Mouse (Mus musculus) right cerebral cortex, postnatal 14 days (tissue): ENCODE measurements around the gene Mipep.

Experiments used
- DNase-seq: peaks from one replicate; pipeline ENCODE4 v3.0.0; 2022

Mipep gene

GRCm38 (mm10) chr14:60805871-60806270 lies 21.5 kb downstream of the Mipep start:
- DNase-seq, result no peak

DNA sequence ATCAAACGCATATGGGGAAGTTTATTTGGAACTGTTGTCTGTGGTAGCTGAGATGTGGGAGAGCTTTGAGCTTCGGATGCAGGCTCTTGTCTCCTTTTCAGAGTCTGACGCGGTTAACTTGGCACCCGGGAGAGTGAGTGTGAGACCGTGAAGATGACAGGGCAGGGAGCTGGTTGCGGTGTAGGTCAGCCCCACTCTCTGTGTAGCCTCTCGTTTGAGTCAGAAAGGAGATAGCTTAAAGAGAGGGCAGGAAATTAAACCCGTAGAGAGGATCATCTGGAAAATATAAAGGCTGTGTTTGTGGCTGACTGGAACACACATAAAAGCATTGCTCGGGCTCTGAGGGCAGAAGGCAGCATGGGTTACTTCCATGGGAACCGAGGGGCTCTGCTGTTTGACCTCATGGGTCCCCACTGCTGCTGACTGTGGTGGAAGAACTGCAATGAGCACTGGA lies 22.5 kb downstream of the Mipep start:
- DNase-seq, result no peak

DNA sequence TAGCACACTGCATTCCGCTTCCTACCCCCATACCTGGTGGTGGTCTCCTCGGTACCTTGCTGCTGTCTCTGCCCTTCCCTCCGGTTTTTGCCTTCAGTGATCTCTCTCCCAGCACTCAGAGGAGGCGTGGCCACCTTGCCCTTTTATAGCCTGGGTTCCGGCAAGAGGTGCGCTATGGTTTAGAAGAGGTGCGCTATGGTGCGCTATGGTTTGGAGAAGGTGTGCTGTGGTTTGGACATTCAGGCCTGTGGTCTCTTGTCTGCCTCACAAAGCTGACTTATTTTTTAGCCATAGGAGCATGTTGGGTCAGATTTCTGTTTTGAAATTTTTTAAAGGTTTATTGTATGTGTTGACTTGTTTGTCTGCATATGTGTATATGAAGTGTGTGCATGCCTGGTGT lies 25.5 kb downstream of the Mipep start:
- DNase-seq, result no peak

DNA sequence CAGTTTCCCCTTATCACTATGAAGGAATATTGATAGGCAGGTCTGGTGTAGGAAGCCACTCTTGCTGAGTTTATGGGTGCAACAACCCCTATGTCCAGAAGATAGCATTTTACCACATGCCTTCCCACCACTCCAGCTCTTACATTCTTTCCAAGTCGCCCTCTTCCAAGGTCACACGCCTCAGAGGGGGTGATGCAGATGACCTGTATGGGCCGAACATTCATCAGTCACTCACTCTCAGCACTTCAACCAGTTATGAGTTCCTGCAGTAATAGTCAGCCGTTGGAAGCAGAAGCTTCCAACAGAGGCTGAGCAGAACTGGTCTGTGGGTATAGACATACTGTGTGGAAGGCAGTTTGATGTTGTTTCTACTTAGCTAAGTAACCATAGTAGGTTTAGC lies 27.2 kb downstream of the Mipep start:
- no peak for DNase-seq

DNA sequence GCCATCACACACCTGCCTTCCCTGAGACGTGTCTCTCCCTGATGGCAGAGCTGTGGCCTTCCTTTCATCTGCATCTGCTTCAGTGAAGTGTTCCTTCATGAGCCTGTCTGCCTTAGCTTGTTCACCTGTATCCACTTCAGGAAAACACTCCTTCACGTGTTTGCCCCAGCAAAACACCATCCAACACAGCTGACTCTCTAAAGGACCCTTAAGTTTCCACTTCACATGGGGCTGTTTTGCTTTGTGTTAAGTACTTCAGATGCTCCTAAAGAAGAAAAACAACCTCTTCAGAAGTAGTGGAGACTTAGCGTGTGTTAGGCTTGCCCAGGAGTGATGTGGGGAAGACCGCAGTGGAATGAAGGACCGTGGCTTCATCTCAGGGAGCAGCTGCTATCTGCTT lies 30.7 kb downstream of the Mipep start:
- DNase-seq, result no peak

GRCm38 (mm10) chr14:60818045-60818444 lies 33.7 kb downstream of the Mipep start:
- DNase-seq, result no peak

- no peak for DNase-seq
Measured at GRCm38 (mm10) chr14:60830096-60830495, 45.7 kb downstream of the Mipep start.

DNA sequence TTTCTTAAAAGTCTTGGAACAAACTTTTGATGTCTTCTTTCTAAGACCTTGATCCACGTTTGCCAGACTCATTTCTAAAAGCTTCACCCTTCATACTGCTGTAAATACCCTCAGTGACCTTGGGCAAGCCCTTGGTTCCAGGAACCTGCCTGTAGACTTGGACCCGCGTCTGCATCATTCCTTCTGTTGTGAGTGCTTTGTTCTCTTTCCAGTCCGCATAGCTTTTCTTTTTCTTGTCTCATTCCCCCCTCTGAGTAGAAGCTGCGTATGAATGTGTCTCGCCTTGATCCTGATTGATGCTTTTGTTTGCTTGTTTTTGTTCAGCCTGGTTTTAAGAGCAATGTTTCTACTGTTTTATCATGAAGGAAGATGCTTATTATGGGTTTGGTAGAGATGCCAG lies 52.3 kb downstream of the Mipep start:
- no peak for DNase-seq

DNA sequence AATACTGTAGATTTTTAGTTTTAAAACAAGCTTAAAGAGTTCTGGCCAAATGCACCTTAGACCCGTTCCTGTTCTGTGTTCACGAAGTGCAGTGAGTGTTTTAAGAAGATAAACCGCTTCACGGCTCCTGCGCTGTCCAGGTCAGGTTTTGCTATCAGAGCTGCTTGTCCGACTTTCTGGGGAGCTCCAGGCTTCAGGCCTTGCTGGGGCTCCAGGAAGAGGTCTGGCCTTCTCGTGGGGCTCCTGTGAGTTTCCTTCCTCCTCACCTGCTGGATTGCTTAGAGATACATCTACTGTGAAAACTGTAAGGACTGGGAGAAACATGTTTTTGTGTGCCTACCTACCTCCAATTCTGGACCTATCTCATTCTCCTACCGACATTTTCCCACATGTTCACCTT lies 55.3 kb downstream of the Mipep start:
- no peak for DNase-seq

- DNase-seq, result no peak
Measured at GRCm38 (mm10) chr14:60841977-60842659, 57.7 kb downstream of the Mipep start.

DNA sequence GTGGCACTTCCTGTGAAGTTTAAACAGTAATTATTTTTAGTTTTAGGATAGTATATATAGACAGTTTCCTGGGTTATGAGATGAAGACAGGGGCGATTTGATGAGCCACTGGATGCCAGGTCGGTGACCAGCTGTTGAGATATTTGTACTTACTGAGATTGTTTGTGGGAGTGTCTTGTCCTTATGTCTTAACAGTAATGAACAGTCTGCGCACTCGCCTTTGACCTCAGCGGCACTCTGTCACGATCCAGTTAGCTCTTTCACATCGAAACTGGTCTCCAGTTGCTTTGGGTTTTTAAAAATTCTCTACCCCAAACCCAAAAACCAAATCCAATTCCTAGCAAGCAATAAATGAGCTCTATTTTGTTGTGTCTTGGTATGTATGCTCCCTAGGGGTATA lies 59.2 kb downstream of the Mipep start:
- DNase-seq, result no peak

- no peak for DNase-seq
Measured at GRCm38 (mm10) chr14:60845261-60846045, 61.1 kb downstream of the Mipep start.

- no peak for DNase-seq
Measured at GRCm38 (mm10) chr14:60846174-60846573, 61.8 kb downstream of the Mipep start.

DNA sequence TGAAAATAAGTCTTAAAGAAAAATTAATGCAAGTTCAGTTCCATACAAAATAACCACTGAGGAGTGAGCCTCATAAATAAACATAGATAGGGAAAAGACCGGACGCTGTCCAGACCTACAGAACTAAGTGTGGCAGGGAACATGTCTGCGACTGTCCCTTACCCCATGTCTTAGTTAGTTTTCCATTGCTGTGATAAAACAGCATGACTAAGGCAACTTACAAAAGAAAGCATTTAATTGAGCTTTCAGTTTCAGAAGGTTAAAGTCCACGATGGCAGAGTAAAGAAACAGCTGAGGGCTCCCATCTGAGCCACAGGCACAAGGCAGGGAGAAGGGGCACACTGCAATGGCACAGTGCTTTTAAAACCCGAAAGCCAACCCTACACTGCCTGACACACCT lies 63.8 kb downstream of the Mipep start:
- no peak for DNase-seq

DNA sequence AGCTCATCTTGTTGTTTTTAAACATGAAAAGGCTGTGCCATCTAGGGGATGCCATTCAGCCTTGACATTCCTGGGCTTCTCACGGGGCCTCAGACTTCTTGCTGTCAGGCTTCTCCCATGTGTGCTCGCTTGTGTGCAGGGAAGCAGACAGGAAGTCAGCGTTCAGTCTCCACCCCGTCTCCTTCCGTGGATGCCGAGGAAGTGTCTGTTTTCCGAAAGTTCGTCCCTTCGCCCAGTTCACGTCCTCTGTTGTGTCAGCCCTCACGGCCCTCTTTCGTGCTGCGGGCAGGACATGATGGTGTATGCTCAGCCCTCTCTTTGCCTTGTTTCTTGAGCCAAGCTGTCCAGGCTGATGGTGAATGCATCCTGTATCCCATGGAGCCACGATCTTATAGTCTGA lies 65.7 kb downstream of the Mipep start:
- DNase-seq, result no peak

GRCm38 (mm10) chr14:60851632-60852031 lies 67.3 kb downstream of the Mipep start:
- DNase-seq, result no peak

- DNase-seq, result no peak
Measured at GRCm38 (mm10) chr14:60856199-60856912, 72.0 kb downstream of the Mipep start.

DNA sequence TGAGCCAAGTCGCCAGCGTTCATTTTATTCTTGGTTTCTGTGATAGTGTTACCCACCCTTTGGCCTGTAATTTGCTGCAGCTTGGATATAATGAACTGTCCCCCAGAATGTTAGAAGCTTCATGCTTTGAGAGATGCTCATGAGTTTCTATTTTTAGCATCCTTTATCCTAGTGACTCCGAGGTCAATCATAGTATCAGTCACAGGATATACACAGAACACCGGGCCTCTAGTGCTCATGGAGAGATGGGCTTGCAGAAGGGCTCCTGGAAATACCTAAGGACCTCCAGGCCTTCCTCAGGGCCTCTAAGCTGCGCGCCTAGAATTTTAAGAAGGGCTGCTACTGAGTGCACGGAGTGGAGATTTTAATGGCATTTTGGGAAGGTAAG lies 72.5 kb downstream of the Mipep start:
- no peak for DNase-seq

GRCm38 (mm10) chr14:60863396-60863795 lies 79.0 kb downstream of the Mipep start:
- no peak for DNase-seq

DNA sequence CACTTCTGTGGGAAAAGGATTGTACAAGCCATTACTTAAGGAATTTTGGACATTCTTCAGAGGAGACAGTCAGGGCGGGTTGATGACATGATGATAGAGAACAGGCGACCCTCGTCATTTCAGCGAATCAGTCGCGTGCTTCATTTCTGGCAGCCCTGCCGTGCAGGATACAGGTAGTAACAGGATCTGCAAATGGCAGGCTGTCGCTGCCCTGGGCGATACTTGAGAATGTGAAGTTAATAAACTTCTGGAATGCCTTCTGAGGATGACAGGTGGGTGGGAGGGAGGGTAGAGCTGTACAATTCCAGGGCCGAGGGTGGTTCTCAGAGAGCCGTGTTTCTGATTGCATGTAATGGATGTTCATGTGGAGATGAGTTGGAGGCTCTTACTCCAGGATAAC lies 82.0 kb downstream of the Mipep start:
- no peak for DNase-seq

GRCm38 (mm10) chr14:60868325-60868724 lies 84.0 kb downstream of the Mipep start:
- no peak for DNase-seq

- no peak for DNase-seq
Measured at GRCm38 (mm10) chr14:60871831-60872230, 87.5 kb downstream of the Mipep start.

- no peak for DNase-seq
Measured at GRCm38 (mm10) chr14:60882106-60882505, 97.7 kb downstream of the Mipep start.

DNA sequence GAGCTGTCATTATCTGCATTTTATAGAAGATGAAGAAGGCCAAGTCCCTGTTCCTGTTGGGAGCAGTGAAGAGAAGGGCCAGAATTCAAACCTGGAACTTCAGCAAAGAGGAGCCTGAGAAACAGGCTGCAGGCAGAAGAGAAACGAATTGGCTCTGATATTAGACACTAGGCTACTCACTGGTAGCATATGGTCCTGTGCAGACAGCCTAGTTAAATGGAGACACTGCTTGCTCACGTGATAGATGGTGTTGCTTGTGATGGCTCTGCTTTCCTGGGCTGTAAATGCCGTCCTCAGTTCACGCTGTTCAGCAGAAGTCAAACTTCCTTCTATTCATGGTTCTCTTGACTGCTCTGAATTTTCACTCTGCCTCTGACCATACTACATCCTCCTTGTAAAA lies 98.3 kb downstream of the Mipep start:
- no peak for DNase-seq
